Mouse (Mus musculus): ENCODE data around the gene Tbc1d22a. TPM values are rescaled to one million over a fixed set of nuclear protein-coding genes. Genes with fewer than 3 reads are reported as not detected.

Tbc1d22a gene
- polyA plus RNA-seq, 1 experiment from 2014 or later = 10.8 TPM

DNA sequence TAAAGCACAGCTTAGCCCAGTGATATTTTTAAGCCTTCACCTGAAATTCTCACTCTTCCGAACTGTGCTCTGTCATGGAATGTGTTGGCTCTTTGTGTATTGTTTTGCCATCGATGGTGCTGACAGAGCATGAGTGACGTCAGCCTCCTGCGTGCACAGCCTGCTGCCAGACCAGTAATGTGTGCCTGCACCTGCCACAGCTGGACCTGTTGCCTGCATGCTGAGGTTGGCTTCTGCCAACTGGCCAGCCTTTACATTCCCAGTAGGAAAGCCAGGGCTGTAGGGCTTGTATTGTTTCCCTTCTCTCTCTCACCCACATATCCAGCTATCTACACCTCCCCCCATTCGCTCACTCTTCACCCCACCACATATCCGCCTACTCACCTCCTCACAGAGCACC lies 262.2 kb downstream of the Tbc1d22a start:
- H3K36me3 ChIP-seq = no peaks in the 10 kb centered on the region
- peaks cover 64% of the 10 kb centered on the region for H3K4me1 ChIP-seq
- 85% methylated on average over 6 of the region's 6 CpGs for WGBS
- no peaks in the 10 kb centered on the region for H3K27me3 ChIP-seq (ENCODE audit: low read depth, poor library complexity, severe bottlenecking)
- peak overlapping the region; percentile 35; the same call in 1 of the 2 replicates for H3K27ac ChIP-seq (replicated peaks)
- DNase-seq (ENCODE audit: low spot score) = no peak
- H3K4me3 ChIP-seq = no peak overlapping the region
- no peaks in the 10 kb centered on the region for H3K9me3 ChIP-seq (replicated peaks)

DNA sequence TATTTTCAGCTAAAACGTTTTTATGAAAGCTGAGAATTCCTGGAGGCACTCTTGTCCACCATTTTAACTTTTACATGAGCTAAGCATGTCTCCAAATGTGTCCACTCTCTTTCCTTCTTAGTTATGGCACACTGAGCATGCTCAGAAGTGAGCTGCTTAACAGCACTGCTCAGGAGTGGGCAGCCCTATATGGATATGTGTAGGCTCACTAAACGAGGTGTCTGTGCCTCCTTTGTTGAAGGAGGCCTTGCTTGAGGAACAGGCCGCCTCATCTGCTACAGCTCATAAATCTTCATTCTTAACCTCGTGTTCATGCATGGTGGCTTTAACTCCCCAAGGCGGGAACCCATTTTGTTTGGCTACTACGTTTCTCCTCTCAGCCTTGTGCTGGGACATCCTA lies 262.8 kb downstream of the Tbc1d22a start:
- H3K4me1 ChIP-seq = peaks cover 64% of the 10 kb centered on the region
- no peak for DNase-seq (ENCODE audit: low spot score)
- no peaks in the 10 kb centered on the region for H3K9me3 ChIP-seq (replicated peaks)
- no peaks in the 10 kb centered on the region for H3K36me3 ChIP-seq
- 67% methylated on average over 6 of the region's 6 CpGs for WGBS
- no peaks in the 10 kb centered on the region for H3K27me3 ChIP-seq (ENCODE audit: low read depth, poor library complexity, severe bottlenecking)
- 0 out of 2 replicates have a peak overlapping the region, but pooled peaks have one; percentile 69 for H3K27ac ChIP-seq (replicated peaks)
- H3K4me3 ChIP-seq = no peak overlapping the region

GRCm38 (mm10) chr15:86477471-86477992 lies 263.3 kb downstream of the Tbc1d22a start:
- no peaks in the 10 kb centered on the region for H3K9me3 ChIP-seq (replicated peaks)
- H3K4me1 ChIP-seq = peaks cover 60% of the 10 kb centered on the region
- no peak for DNase-seq (ENCODE audit: low spot score)
- H3K27ac ChIP-seq (replicated peaks) = peak overlapping the region; percentile 69
- no peak overlapping the region for H3K4me3 ChIP-seq
- no peaks in the 10 kb centered on the region for H3K36me3 ChIP-seq
- no peaks in the 10 kb centered on the region for H3K27me3 ChIP-seq (ENCODE audit: low read depth, poor library complexity, severe bottlenecking)

- H3K27ac ChIP-seq (replicated peaks) = peak overlapping the region; percentile 69
These were observed 264.6 kb downstream of the Tbc1d22a start for GRCm38 (mm10) chr15:86478685-86479502.

GRCm38 (mm10) chr15:86482362-86482761 lies 268.1 kb downstream of the Tbc1d22a start:
- Histone ChIP-seq H3K4me1 (peaks cover 43% of the 10 kb centered on the region), H3K27ac (replicated peaks) (no peak overlapping the region), H3K4me3 (no peak overlapping the region), H3K9me3 (replicated peaks) (no peaks in the 10 kb centered on the region), H3K27me3 (ENCODE audit: low read depth, poor library complexity, severe bottlenecking) (no peaks in the 10 kb centered on the region), H3K36me3 (no peaks in the 10 kb centered on the region)
- 89% methylated on average over 5 of the region's 5 CpGs for WGBS
- DNase-seq (ENCODE audit: low spot score) = no peak

More at GRCm38 (mm10) chr15:86478685-86479502, 264.6 kb downstream of the Tbc1d22a start:
- H3K9me3 ChIP-seq (replicated peaks) = no peaks in the 10 kb centered on the region
- H3K4me3 ChIP-seq = no peak overlapping the region
- no peaks in the 10 kb centered on the region for H3K36me3 ChIP-seq
- H3K27me3 ChIP-seq (ENCODE audit: low read depth, poor library complexity, severe bottlenecking) = no peaks in the 10 kb centered on the region
- H3K4me1 ChIP-seq = peaks cover 51% of the 10 kb centered on the region
- WGBS = 67% methylated on average over 13 of the region's 13 CpGs
- peak; percentile 29 for DNase-seq (ENCODE audit: low spot score)

DNA sequence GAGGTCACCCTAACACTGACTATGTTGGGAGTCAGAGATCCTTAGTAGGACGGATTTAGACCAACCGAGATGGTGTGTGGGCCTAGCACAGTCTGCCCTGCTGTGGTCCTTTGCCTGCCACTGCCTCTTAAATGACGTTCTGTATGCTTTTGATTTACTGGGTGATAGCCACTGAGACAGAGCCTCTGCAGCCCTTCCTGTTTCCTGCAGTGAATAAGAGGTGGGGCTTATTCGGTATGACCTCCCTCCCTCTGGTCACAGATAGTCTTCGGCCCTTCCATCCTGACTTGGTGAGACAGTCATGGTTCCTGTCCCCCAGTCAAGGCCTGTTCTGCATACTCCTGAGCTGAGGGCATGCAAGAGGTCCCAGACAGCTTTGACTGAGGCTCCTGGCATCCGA lies 271.6 kb downstream of the Tbc1d22a start:
- H3K27ac ChIP-seq (replicated peaks) = 0 out of 2 replicates have a peak overlapping the region, but pooled peaks have one; percentile 28

DNA sequence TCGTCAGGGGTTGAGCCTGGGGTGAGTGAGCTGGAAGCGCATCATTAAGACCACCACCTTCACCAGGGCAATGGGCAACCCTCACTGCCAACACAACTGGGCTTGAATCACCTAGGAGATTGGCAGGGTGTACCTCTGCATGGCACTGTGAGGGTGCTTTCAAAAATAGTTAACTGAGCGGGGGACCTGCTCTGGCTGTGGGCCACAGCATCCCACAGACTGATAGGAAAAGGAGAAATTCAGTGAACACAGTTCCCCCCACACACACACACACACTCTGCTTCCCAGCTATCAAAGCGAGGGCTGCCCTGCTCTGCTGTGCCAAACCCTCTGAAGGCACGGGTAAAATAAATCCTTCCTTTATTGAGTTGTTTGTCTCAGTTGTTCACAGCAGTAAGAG lies 273.1 kb downstream of the Tbc1d22a start:
- DNase-seq (ENCODE audit: low spot score) = no peak
- no peaks in the 10 kb centered on the region for H3K9me3 ChIP-seq (replicated peaks)
- H3K27ac ChIP-seq (replicated peaks) = 0 out of 2 replicates have a peak overlapping the region, but pooled peaks have one; percentile 38
- no peaks in the 10 kb centered on the region for H3K27me3 ChIP-seq (ENCODE audit: low read depth, poor library complexity, severe bottlenecking)
- WGBS = 70% methylated on average over 5 of the region's 5 CpGs
- H3K4me1 ChIP-seq = peaks cover 30% of the 10 kb centered on the region
- H3K36me3 ChIP-seq = no peaks in the 10 kb centered on the region
- no peak overlapping the region for H3K4me3 ChIP-seq

More for the DNA sequence above, 271.6 kb downstream of the Tbc1d22a start:
- WGBS = 86% methylated on average over 6 of the region's 6 CpGs
- peaks cover 25% of the 10 kb centered on the region for H3K4me1 ChIP-seq
- no peaks in the 10 kb centered on the region for H3K9me3 ChIP-seq (replicated peaks)
- H3K27me3 ChIP-seq (ENCODE audit: low read depth, poor library complexity, severe bottlenecking) = no peaks in the 10 kb centered on the region
- no peak overlapping the region for H3K4me3 ChIP-seq
- H3K36me3 ChIP-seq = no peaks in the 10 kb centered on the region
- no peak for DNase-seq (ENCODE audit: low spot score)

DNA sequence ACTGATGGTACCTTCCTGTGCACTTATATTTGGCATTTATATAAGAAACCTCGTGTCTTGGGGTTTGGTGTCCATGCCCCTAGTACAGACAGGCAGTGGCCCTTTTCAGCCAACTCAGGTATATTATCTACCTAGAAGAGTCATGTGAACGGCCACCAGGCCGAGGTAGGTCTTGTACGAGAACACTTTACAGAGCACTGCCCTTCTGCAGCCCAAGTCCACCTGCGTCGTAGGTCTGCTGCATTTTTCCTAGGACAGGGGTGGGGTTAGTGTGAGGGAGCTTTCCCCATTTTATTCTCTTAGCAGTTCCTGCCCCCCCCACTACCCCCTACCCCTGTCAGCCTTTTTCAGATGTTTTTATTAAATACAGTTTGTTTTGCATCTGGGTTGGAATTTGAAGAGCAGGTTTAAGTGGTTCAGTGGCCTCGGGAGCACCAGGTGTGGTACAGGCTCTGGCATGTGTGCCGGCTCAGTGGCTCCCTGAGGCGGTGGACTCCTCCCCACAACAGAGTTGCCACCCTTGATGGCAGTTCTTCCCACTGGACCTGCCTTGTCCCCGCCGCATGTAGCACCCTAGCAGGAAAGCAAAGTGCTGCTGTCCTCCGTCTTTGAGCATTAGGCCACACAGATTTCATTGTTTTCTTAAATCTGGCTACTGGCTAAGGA lies 277.3 kb downstream of the Tbc1d22a start:
- 90% methylated on average over 12 of the region's 12 CpGs for WGBS
- Histone ChIP-seq H3K4me1 (peaks cover 26% of the 10 kb centered on the region), H3K9me3 (replicated peaks) (no peaks in the 10 kb centered on the region), H3K27me3 (ENCODE audit: low read depth, poor library complexity, severe bottlenecking) (no peaks in the 10 kb centered on the region), H3K4me3 (no peak overlapping the region), H3K27ac (replicated peaks) (0 out of 2 replicates have a peak overlapping the region, but pooled peaks have one; percentile 33), H3K36me3 (no peaks in the 10 kb centered on the region)
- no peak for DNase-seq (ENCODE audit: low spot score)

GRCm38 (mm10) chr15:86492636-86493035 lies 278.4 kb downstream of the Tbc1d22a start:
- Histone ChIP-seq H3K4me3 (no peak overlapping the region), H3K9me3 (replicated peaks) (no peaks in the 10 kb centered on the region), H3K4me1 (peaks cover 17% of the 10 kb centered on the region), H3K27ac (replicated peaks) (peak overlapping the region; percentile 33; the same call in 1 of the 2 replicates), H3K36me3 (no peaks in the 10 kb centered on the region), H3K27me3 (ENCODE audit: low read depth, poor library complexity, severe bottlenecking) (no peaks in the 10 kb centered on the region)
- 64% methylated on average over 5 of the region's 5 CpGs for WGBS
- DNase-seq (ENCODE audit: low spot score) = no peak

DNA sequence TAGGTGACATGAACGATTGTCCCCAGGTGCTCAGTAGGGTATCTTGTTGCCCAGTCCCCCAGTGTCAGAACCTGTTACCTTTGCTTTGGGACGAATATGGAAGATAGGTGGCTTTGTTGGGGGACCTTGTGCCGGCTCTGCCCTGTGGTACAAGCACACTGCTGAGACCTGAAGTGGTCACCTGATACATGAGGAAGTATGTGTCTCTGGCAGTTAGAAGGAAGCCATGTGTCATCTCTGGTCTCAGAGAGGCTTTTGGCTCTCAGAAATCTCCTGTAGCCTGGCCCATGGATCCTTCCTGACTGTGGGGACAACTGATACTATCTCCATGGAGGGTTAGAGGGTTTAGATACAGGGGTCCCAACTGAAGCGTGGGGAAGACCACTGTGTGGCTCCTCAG lies 281.9 kb downstream of the Tbc1d22a start:
- Histone ChIP-seq H3K4me3 (no peak overlapping the region), H3K4me1 (peaks cover 13% of the 10 kb centered on the region), H3K36me3 (no peaks in the 10 kb centered on the region), H3K27ac (replicated peaks) (peak overlapping the region; percentile 4; the same call in 1 of the 2 replicates), H3K27me3 (ENCODE audit: low read depth, poor library complexity, severe bottlenecking) (no peaks in the 10 kb centered on the region), H3K9me3 (replicated peaks) (no peaks in the 10 kb centered on the region)
- DNase-seq (ENCODE audit: low spot score) = no peak
- 89% methylated on average over 4 of the region's 4 CpGs for WGBS

GRCm38 (mm10) chr15:86496646-86497045 lies 282.4 kb downstream of the Tbc1d22a start:
- no peak for DNase-seq (ENCODE audit: low spot score)
- H3K36me3 ChIP-seq = no peaks in the 10 kb centered on the region
- H3K27ac ChIP-seq (replicated peaks) = peak overlapping the region; percentile 4; the same call in 1 of the 2 replicates
- H3K9me3 ChIP-seq (replicated peaks) = no peaks in the 10 kb centered on the region
- WGBS = 93% methylated on average over 7 of the region's 7 CpGs
- H3K4me3 ChIP-seq = no peak overlapping the region
- no peaks in the 10 kb centered on the region for H3K27me3 ChIP-seq (ENCODE audit: low read depth, poor library complexity, severe bottlenecking)
- peaks cover 13% of the 10 kb centered on the region for H3K4me1 ChIP-seq

- DNase-seq (ENCODE audit: low spot score) = no peak
- Histone ChIP-seq H3K9me3 (replicated peaks) (no peaks in the 10 kb centered on the region), H3K27me3 (ENCODE audit: low read depth, poor library complexity, severe bottlenecking) (no peaks in the 10 kb centered on the region), H3K36me3 (no peaks in the 10 kb centered on the region), H3K4me1 (no peaks in the 10 kb centered on the region), H3K4me3 (no peak overlapping the region), H3K27ac (replicated peaks) (no peak overlapping the region)
These were observed 286.3 kb downstream of the Tbc1d22a start for GRCm38 (mm10) chr15:86500536-86500935.

GRCm38 (mm10) chr15:86503413-86503812 lies 289.2 kb downstream of the Tbc1d22a start:
- 92% methylated on average over 10 of the region's 10 CpGs for WGBS
- Histone ChIP-seq H3K4me1 (no peaks in the 10 kb centered on the region), H3K27me3 (ENCODE audit: low read depth, poor library complexity, severe bottlenecking) (no peaks in the 10 kb centered on the region), H3K9me3 (replicated peaks) (no peaks in the 10 kb centered on the region), H3K27ac (replicated peaks) (no peak overlapping the region), H3K4me3 (no peak overlapping the region), H3K36me3 (no peaks in the 10 kb centered on the region)
- DNase-seq (ENCODE audit: low spot score) = peak; percentile 9
